Mouse (Mus musculus): ENCODE data around the gene Tas2r143.

Tas2r143 gene

DNA sequence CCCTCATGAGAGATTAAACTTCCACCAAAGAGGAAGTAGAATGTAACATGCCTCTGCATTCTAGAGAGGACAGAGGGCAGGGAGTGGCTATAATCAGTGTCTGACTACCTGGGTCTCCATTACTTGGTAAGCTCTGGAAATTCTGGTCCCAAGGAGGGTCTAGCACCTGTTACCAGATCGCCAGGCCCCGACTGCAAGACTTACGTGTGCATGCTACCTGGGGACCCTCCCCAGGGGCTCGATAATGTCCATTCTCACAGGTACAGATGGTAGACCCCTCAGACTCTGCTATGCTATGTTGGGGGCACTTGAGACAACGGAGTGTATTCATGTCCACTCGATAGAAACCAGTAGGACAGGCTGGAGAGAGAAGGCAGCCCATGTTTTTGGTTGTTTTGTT lies 34.8 kb upstream of the Tas2r143 start:
- no peak for DNase-seq (ENCODE audit: low spot score in 2 of 2)

DNA sequence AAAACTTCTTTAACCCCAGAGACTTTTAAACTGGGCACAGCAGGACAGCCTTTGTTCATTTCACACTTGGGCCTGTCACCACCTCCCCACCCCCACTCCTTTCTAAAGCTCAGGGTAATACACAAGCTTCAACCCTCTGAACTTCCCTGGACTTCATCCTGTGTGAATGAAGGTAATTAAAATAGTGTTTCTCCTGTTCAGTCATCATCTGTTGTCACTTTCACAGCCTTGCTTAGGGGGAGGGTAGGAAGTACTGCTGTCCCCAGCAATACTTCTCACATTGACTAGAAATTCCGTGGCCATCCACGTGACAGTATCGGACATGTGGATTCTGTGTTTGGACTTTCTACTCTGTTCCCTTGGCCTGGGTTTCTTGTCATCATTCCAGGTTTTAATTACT lies 30.2 kb upstream of the Tas2r143 start:
- DNase-seq (ENCODE audit: low spot score in 2 of 2): no peak

DNA sequence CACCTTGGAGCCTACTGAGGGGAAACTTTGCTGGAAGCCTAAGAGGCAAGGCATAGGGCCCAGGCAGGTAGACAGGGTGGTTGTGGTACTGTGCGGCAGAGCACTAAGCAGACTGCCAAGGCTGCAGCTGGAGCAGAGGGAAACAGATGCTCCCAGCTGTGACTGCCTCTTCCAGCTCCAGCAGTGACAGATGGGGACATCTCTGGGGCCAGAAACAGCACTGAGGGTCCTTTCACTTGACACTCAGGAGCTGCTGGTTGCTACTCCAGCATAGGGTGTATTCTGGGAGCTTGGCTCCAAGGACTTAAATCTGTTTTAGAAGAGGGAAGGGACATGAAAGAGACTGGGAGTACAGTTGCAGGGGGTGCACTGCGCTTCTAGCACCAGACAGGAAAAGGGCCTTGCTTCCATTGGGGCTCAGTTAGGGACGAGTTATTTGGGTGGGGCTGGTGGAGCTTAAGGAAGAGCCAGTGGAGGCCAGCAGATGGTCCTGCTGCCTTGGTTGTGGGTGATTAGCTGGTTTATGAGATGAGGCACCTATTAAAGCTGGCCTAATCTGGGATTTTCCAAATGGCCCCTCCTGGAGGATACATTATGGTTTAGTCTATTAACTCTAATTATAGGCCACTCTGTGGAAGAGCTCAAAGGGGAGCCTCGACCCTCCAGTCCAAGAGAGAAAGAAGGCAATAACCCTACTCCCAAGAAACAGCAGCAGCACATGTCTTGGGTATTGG lies 29.2 kb upstream of the Tas2r143 start:
- no peak for DNase-seq (ENCODE audit: low spot score in 2 of 2)

- no peak for DNase-seq (ENCODE audit: low spot score in 2 of 2)
Measured at GRCm38 (mm10) chr6:42372001-42372400, 28.0 kb upstream of the Tas2r143 start.

DNA sequence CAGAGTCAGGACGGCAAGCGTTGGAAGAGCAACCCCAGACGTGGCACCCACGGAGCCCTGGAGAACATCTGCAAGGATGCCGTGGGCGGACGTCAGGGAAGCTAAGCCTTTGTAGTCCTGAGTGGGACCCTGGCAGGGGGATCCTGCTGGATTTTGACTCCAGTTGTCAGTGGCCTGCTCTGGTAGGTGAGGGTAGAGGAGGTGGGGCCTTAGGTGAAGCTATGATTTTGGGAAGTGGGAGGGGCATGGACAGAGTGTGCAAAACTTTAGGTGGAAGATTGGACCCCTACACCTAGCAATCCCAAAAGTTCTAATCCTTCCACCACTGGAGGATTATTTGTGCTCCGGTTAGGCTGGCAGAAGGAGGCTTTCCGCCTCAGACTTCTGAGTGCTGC lies 27.6 kb upstream of the Tas2r143 start:
- DNase-seq (ENCODE audit: low spot score in 2 of 2): no peak

DNA sequence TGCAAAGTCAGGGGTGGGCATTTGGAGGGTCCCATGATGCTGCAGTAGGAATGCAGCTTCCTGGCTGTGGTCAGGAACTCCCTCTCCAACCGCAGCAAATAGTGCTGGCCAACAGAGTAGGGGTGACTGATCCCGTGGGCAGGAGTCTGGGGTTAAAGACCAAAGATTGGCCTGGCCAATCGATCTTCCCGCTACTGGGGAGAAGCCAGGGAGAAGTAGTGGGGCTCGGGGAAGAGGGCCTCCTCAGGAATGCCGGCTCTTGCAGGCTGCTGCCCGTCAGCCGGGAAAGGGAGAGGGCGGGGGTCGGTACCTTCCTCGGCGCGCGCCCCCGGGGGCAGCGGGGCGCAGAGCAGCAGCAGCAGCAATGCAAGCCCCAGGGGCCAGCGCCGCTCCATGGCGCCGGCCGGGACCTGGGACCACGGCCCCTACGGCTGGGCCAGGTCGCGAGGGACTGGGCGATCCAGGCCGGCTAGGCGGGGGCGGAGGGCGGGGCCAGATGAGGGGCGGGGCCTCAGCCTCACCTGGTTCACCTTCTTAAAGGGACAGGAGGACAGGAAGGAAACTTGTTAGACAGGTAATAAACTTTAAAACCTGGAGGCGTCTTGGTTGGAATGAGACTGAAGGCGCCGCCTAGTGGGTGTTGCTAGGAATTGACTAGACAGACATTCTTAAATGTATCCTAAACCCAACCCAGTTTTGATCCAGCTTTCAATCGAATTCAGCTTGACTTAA lies 27.1 kb upstream of the Tas2r143 start, which contains the start of gene Epha1:
Epha1 (minus strand) TSS at position 453 of the 732 bp plus-strand sequence.
- DNase-seq (ENCODE audit: low spot score in 2 of 2): peak in 1 of 2 experiments; percentile 45

DNA sequence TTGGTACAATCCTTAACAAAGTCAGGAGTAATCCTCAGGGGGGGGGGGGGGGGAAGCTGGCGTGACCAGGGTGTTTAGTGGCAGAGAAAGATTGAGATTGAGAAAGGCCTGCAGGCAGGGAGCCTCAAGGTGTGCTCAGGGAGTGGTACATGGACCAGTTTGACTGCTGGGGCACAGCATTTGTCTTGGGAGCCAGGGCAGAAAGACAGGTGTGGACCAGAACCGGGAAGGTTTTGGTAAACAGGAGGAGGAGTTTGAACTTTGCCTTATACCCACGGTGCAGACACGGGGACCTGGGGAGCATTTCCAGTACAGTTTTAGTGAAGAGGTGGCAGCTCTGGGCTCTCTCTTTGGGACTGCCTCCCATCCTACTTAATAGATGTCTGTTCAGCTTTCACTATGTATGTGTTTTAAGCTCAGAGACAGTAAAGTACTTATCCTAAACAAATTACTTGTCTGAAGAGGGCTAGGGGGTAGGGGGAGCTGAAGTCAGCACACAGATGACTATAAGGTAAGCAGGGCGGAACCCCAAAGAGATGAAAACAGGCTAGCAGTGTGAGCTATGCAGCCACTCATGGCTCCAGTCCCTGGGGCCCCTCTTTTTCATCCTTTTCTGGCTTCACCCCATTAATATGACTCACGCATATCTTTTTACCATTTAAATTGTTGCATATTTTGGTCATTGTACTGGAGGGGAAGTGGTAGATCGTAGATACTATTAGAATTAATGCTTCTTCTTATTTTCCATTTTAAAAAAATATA lies 26.2 kb upstream of the Tas2r143 start:
- no peak for DNase-seq (ENCODE audit: low spot score in 2 of 2)

- DNase-seq (ENCODE audit: low spot score in 2 of 2): no peak
Measured at GRCm38 (mm10) chr6:42374701-42375100, 25.3 kb upstream of the Tas2r143 start.

- no peak for DNase-seq (ENCODE audit: low spot score in 2 of 2)
Measured at GRCm38 (mm10) chr6:42375131-42375530, 24.9 kb upstream of the Tas2r143 start.

GRCm38 (mm10) chr6:42376016-42376415 lies 24.0 kb upstream of the Tas2r143 start:
- no peak for DNase-seq (ENCODE audit: low spot score in 2 of 2)

DNA sequence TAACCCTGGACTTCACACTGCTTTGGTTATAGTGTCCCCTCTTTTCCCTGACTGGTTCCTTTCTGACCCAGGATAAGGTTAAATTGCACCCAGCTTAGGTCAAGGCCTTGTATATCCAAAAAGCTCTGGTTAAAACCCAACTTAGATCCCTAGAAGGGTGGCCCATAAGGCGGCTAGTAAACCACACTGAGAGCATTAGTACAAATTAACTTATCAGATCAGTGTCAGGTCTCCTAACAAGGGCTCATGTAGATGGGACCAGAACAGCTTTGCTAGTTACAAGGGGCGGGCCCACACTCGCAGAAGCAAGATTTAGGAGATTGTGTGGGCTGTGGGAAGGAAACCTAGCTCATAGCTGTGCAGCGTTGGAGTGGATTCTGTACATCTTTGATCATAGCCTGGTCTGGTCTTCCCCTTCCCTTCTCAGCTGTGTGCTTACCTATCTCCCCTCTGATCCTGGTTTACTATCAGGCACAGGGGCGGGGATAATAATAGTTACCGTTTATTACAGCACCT lies 23.5 kb upstream of the Tas2r143 start:
- no peak for DNase-seq (ENCODE audit: low spot score in 2 of 2)

DNA sequence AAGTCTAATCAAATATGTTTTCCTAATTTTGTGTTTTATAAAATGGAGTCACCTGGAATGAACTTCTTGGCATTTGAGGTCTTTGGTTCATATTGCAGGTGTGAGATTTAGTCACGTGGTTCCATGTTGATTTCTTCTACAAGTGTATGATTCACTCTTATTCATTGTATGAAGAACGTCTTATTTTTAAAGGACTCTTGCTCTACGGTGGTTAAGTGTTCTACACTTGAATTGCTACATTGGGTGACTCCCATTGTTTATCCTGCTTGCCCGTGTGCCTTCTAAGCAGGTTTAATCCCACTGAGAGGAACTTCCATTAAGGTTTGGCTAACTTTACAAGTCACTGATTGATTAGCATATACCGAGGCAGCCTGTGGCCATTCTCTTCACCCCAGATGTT lies 22.8 kb upstream of the Tas2r143 start:
- no peak for DNase-seq (ENCODE audit: low spot score in 2 of 2)

DNA sequence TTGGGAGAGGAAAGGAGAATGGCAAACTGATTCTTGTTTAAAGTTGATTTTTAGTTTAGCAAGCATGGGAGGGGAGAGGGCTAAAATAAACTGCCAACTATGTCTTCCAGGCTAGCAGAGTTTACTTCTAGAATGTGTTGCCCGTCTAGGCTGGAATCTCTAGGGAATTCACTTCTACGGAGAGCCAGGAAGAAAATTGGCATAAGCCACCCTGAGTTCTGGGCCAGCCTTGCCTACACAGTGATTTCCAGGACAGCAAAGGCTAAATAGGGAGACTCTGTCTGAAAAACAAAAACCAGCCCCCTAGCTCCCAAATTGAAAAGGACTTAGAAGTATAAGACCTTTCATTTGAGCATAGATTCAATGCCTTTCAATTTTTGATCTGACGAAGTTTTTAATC lies 20.5 kb upstream of the Tas2r143 start:
- no peak for DNase-seq (ENCODE audit: low spot score in 2 of 2)

DNA sequence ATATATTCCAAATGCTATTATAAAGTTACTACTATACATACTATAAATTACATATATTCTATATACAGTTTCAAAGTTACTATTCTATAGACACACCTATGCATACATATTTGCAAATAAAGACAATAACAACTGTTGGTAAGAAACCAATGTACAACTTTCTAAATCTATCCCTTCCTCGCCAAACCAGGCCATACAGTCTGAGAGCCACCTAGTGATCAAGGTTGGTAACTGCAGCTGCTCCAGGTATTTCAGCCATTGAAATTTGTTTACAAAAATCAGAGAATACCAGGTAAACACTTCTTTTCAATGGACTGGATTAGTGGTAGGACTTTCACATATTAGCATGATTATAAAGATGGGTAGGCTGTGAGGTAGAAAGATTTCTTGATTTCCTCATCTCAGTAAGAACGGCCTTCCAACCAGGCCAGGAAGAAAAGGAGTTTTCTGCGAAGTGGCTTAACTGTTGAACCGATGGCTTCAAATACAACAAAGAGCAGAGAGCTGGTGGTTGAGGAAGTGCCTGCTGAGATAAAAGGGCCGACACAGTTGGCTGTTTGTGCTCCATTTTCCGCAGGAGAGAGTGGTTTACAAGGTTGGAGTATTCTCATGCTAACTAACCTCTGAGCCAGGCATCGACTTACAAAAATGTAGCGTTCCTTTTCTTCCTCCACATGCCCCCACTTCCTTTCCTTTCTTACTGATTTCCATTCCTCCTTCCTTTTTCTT lies 19.5 kb upstream of the Tas2r143 start:
- DNase-seq (ENCODE audit: low spot score in 2 of 2): peak in 1 of 2 experiments; percentile 35

- DNase-seq (ENCODE audit: low spot score in 2 of 2): no peak
Measured at GRCm38 (mm10) chr6:42381221-42381620, 18.8 kb upstream of the Tas2r143 start.

DNA sequence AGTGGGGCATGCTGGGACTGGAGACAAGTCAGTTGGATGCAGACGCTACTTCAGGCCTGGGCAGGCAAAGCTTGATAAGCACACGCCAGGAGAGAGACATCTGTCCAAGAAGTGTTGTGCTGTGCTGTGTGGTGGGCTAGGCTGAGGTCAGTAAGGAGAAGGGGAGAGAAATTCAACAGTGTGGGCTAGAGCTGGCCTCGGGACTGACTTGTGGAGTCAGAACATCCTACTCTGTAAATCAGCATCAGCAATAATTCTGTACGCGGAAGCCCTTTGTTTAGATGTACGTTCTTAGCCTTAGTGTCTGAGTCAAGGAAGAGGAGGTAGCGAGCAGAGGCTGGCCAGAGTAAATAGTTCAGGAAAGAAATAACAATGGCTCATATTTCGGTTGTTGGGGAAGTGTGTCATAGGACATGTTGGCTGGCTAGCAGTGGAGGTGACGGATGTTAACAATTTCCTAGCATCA lies 18.1 kb upstream of the Tas2r143 start:
- no peak for DNase-seq (ENCODE audit: low spot score in 2 of 2)

GRCm38 (mm10) chr6:42383360-42383759 lies 16.7 kb upstream of the Tas2r143 start:
- no peak for DNase-seq (ENCODE audit: low spot score in 2 of 2)

GRCm38 (mm10) chr6:42385635-42386034 lies 14.4 kb upstream of the Tas2r143 start:
- DNase-seq (ENCODE audit: low spot score in 2 of 2): no peak

DNA sequence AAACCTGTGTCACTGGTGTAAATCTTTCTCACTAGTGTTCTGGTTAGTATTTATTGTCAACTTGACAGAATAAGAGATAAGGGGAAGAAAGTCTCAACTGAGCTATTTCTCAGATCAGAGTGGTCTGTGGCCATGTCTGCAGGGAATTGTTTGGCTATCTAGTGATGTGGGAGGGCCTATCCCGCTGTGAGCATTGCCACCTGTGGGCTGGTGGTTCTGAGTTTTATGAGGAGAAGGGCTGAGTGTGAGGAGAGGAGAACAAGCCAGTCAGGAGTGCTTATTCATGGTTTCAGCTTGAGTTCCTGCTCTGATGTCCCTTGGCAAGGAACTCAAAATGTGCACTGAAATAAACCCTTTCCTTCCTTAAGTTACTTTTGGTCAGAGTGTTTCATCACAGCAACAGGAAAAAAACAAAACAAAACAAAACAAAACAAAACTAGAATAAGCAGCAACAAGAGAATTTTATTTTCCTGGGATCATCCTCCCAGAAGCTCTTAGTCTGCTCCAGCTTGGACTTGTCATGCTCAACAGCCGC lies 8.2 kb upstream of the Tas2r143 start:
- no peak for DNase-seq (ENCODE audit: low spot score in 2 of 2)

- DNase-seq (ENCODE audit: low spot score in 2 of 2): peak in 1 of 2 experiments; percentile 14
Measured at GRCm38 (mm10) chr6:42395960-42396809, 3.9 kb upstream of the Tas2r143 start.
